In genomic region chr10:63013476-63013875, GRCm38 (mm10) we compare ENCODE assay signal across 31 mouse cellular contexts. TPM values are rescaled to one million over a fixed set of nuclear protein-coding genes. Genes with fewer than 3 reads are reported as not detected.
"Had no signal": no experiment of that assay in that cellular context is flagged by ENCODE, and none has a peak within 500 bp of the region (broad histone marks: within the 10 kb centered on the region; RNA-seq: fewer than 3 reads in every experiment).

No protein-coding gene starts in this region.

- H3K27me3 ChIP-seq: limb, embryonic 12.5 days; limb, embryonic 13.5 days; limb, embryonic 15.5 days; liver, embryonic 12.5 days; liver, embryonic 13.5 days; liver, embryonic 15.5 days; lung, embryonic 15.5 days; megakaryocyte, embryonic 14.5 days; midbrain, embryonic 12.5 days; midbrain, embryonic 13.5 days; midbrain, embryonic 15.5 days had no signal

- H3K4me2 ChIP-seq: limb, embryonic 12.5 days; limb, embryonic 13.5 days; limb, embryonic 15.5 days; liver, embryonic 11.5 days; liver, embryonic 12.5 days; liver, embryonic 13.5 days; liver, embryonic 15.5 days; lung, embryonic 14.5 days; lung, embryonic 15.5 days; midbrain, embryonic 11.5 days; midbrain, embryonic 12.5 days; midbrain, embryonic 13.5 days; midbrain, embryonic 15.5 days had no signal

- H3K9ac ChIP-seq: limb, embryonic 12.5 days; limb, embryonic 13.5 days; limb, embryonic 15.5 days; liver, embryonic 12.5 days; liver, embryonic 13.5 days; liver, embryonic 14.5 days; liver, embryonic 15.5 days; liver, postnatal 0 days; lung, embryonic 14.5 days; lung, embryonic 15.5 days; midbrain, embryonic 12.5 days; midbrain, embryonic 13.5 days; midbrain, embryonic 15.5 days had no signal

- H3K4me3 ChIP-seq: left cerebral cortex, adult 2 months; limb, embryonic 10.5 days; limb, embryonic 12.5 days; limb, embryonic 13.5 days; limb, embryonic 15.5 days; liver, embryonic 12.5 days; liver, embryonic 13.5 days; liver, embryonic 15.5 days; lung, embryonic 15.5 days; megakaryocyte, embryonic 14.5 days; midbrain, embryonic 10.5 days; midbrain, embryonic 12.5 days; midbrain, embryonic 13.5 days; midbrain, embryonic 15.5 days; myocyte had no signal

- H3K9me3 ChIP-seq: limb, embryonic 10.5 days; limb, embryonic 12.5 days; limb, embryonic 13.5 days; limb, embryonic 15.5 days; liver, embryonic 12.5 days; liver, embryonic 13.5 days; liver, embryonic 15.5 days; lung, embryonic 15.5 days; megakaryocyte, embryonic 14.5 days; midbrain, embryonic 10.5 days; midbrain, embryonic 12.5 days; midbrain, embryonic 13.5 days; midbrain, embryonic 15.5 days had no signal

- DNase-seq: left cerebral cortex, postnatal 4 days; liver; liver, embryonic 13.5 days; liver, postnatal 0 days; lung, postnatal 10 days; lung, postnatal 14 days; lung, postnatal 4 days; midbrain, embryonic 14.5 days had no signal

- H3K27ac ChIP-seq: left cerebral cortex, adult 2 months; limb, embryonic 10.5 days; limb, embryonic 12.5 days; limb, embryonic 13.5 days; limb, embryonic 15.5 days; liver, embryonic 12.5 days; liver, embryonic 13.5 days; liver, embryonic 14.5 days; liver, embryonic 15.5 days; lung, embryonic 15.5 days; macrophage; midbrain, embryonic 10.5 days; midbrain, embryonic 12.5 days; midbrain, embryonic 15.5 days had no signal

- H3K4me1 ChIP-seq: limb, embryonic 10.5 days; limb, embryonic 12.5 days; limb, embryonic 13.5 days; limb, embryonic 15.5 days; lung, embryonic 15.5 days; midbrain, embryonic 10.5 days had no signal

- ATAC-seq: liver, embryonic 12.5 days; liver, postnatal 0 days; midbrain, embryonic 15.5 days; midbrain, embryonic 16.5 days had no signal

RNA-seq across cellular contexts. Expression of gene Pbld2, which starts 10.6 kb away (rescaled TPM):
- total RNA-seq: megakaryocyte, adult 5-6 weeks; midbrain, postnatal 0 days; monocyte, adult 5-6 weeks had no signal

RNA-seq across cellular contexts. Expression of gene Pbld1, which starts 46.5 kb away (rescaled TPM):
- total RNA-seq: midbrain, postnatal 0 days had no signal
- polyA plus RNA-seq: macrophage had no signal
